Mouse (Mus musculus): Measurements from ENCODE around the gene Dydc2. TPM values are rescaled to one million over a fixed set of nuclear protein-coding genes. Genes with fewer than 3 reads are reported as not detected.

Gene Dydc2
- polyA plus RNA-seq, 1 experiment = not detected

DNA sequence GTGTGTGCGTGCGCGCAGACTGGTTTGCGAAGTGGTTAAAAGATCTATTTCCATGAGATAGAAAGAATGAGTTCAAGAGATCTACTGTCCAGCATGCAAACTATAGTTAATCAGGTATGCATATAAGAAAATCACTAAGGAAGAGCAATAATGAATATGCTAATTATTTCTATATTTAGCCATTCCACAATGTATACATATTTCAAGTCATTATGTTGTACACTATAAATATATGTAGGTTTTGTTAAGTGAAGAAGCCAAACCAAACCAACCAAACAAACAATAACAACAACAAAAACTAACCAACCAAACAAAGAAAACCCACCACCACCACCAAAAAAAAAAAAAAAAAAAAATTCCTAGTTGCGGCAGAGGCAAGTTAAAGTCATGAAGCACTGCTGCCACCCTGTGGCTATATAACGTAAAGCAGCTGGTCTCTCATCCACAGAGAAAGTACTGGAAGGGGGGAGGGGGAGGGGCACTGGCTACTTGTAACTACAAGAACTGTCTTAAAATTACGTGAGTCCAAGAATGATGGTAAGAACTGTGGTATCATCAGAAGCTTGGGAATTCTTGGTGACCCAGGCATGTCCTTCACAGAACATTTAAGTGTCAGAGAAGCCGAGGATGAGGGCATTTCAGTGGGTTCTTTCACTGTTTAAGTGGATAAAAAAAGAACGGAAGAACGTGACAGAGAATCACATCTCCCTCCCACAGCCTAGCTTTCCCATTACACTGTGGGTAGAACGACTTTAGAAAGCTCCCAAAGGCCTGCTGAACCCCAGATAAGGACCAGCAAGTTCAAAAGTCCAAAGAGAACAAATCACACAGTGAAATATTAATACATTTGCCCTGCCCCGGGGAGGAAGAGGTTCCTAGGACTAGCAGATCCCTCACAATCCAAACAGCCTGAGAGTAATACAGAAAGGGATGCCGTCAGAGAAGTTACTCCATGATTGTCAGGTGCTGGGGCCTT is 35.6 kb downstream of the Dydc2 start:
- TF ChIP-seq CTCF (IDR thresholded peaks at IDR 0.05; ENCODE audit: control insufficient read depth, insufficient read depth, low read length) = peak; percentile 38; the same call in 1 of the 2 replicates
- no peak for TF ChIP-seq POLR2A (IDR thresholded peaks at IDR 0.05; ENCODE audit: borderline replicate concordance, control insufficient read depth, low read depth, low read length)
- 55% methylated on average over 13 of the region's 13 CpGs for WGBS

DNA sequence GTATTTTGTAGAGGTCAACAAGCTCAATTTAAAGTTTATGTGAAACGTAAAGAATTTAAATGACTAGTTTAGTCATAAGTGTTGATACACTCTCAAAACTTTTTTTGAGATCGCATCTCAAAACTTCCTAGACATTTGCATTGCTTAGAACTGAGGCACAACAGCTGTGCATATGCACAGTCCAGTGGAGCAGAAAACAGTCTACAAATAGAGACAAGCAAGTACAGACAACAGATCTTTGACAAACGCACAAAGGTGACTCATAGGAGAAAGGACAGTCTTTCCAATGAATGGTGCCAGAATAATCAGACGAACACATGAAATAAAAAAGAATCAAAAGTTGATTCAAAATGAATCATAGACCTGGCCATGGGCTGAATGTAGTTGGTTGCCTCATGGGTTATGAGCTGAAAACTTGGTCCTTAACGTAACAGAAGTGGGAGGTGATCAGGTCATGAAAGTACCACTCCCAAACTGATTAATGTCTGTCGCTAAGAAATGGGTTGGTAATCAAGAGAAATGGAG is 38.0 kb downstream of the Dydc2 start:
- no peaks in the 10 kb centered on the region; the same call in 1 of the 2 replicates for H3K4me1 ChIP-seq (ENCODE audit: control insufficient read depth, insufficient read depth, low read length)
- TF ChIP-seq POLR2A (IDR thresholded peaks at IDR 0.05; ENCODE audit: borderline replicate concordance, control insufficient read depth, low read depth, low read length) = no peak
- no peak for TF ChIP-seq CTCF (IDR thresholded peaks at IDR 0.05; ENCODE audit: control insufficient read depth, insufficient read depth, low read length)
- H3K27ac ChIP-seq (ENCODE audit: control insufficient read depth, insufficient read depth, low read depth, low read length, poor library complexity) = no peak overlapping the region
- WGBS = 83% methylated on average over 6 of the region's 6 CpGs
- no peak overlapping the region for H3K4me3 ChIP-seq (replicated peaks; ENCODE audit: control insufficient read depth, low read depth, low read length)

More for the DNA sequence above, 35.6 kb downstream of the Dydc2 start:
- Histone ChIP-seq H3K4me1 (ENCODE audit: control insufficient read depth, insufficient read depth, low read length) (no peaks in the 10 kb centered on the region; the same call in 1 of the 2 replicates), H3K27ac (ENCODE audit: control insufficient read depth, insufficient read depth, low read depth, low read length, poor library complexity) (no peak overlapping the region), H3K4me3 (replicated peaks; ENCODE audit: control insufficient read depth, low read depth, low read length) (no peak overlapping the region)

DNA sequence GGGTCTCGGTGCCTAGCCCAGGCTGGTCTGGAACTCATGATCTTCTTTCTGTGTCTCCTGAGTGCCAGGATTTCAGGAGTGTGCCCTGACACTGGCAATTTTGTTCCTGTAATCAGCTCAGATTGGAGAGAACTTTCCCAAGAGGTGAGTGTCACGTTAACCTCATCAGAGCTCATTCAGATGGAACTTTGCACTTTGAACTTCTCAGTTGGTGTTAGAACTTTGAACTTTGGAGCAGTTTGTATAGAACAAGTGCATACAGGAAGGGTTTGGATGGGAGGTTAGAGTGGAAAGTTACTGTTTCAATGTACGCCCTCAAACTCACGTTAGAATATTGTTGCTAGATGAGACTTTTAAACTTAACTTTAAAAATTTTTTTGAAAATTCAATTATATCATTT is 39.7 kb downstream of the Dydc2 start:
- no peak overlapping the region for H3K27ac ChIP-seq (ENCODE audit: control insufficient read depth, insufficient read depth, low read depth, low read length, poor library complexity)
- 76% methylated on average over 4 of the region's 4 CpGs for WGBS
- TF ChIP-seq POLR2A (IDR thresholded peaks at IDR 0.05; ENCODE audit: borderline replicate concordance, control insufficient read depth, low read depth, low read length) (no peak), CTCF (IDR thresholded peaks at IDR 0.05; ENCODE audit: control insufficient read depth, insufficient read depth, low read length) (no peak)
- no peaks in the 10 kb centered on the region; the same call in 1 of the 2 replicates for H3K4me1 ChIP-seq (ENCODE audit: control insufficient read depth, insufficient read depth, low read length)
- no peak overlapping the region for H3K4me3 ChIP-seq (replicated peaks; ENCODE audit: control insufficient read depth, low read depth, low read length)

DNA sequence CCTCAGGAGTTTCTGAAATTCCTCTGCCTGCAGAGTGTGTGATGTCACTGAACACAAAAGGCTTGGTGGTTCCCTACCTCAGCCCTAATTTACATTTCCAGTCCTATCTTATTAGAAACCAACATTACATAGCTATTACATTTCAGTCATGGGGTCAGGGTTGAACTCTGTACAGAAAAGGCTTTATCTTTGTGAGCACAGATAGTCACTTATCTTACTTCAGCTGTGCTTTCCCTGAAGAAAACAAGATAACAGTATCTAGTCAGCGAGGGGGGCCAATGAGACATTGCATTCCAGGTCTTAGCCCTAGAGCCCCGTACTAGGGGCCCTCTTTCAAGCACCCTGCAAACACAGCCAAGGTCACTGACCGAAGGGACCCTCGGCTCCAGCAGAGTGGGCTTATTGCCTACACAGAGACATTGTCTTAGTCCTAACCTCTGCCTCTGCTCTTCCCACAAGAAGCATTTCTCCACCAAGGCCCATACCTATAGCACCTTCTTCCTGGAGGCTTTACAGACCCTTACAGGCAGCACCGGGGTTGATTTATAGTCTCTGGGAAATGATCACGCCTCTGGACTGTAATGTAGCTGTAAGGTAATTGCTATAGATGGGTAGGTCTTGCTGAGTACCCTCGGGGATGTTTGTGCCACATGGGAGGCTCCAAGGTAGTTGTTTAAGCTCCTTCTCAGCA is 43.3 kb downstream of the Dydc2 start:
- Histone ChIP-seq H3K4me3 (replicated peaks; ENCODE audit: control insufficient read depth, low read depth, low read length) (no peak overlapping the region), H3K27ac (ENCODE audit: control insufficient read depth, insufficient read depth, low read depth, low read length, poor library complexity) (no peak overlapping the region), H3K4me1 (ENCODE audit: control insufficient read depth, insufficient read depth, low read length) (no peaks in the 10 kb centered on the region; the same call in 1 of the 2 replicates)
- no peak for TF ChIP-seq CTCF (IDR thresholded peaks at IDR 0.05; ENCODE audit: control insufficient read depth, insufficient read depth, low read length)
- no peak for TF ChIP-seq POLR2A (IDR thresholded peaks at IDR 0.05; ENCODE audit: borderline replicate concordance, control insufficient read depth, low read depth, low read length)
- 67% methylated on average over 7 of the region's 7 CpGs for WGBS

DNA sequence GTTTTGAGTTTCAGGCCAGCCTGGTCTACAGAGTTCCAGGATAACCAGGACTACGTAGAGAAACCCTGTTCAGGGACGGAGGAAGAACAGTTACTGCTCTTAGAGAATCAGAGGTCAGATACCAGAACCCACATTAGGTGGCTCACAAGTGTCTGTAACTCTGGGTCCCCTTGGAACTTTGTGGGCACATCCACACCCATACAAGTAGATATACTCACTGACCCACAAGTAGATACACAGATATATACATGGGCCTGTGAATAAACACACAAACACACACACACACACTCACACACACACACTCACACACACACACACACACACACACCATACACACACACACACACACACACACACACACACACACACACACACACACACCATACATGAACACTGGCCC is 43.9 kb downstream of the Dydc2 start:
- WGBS = 79% methylated on average over 2 of the region's 2 CpGs
- no peak overlapping the region for H3K27ac ChIP-seq (ENCODE audit: control insufficient read depth, insufficient read depth, low read depth, low read length, poor library complexity)

DNA sequence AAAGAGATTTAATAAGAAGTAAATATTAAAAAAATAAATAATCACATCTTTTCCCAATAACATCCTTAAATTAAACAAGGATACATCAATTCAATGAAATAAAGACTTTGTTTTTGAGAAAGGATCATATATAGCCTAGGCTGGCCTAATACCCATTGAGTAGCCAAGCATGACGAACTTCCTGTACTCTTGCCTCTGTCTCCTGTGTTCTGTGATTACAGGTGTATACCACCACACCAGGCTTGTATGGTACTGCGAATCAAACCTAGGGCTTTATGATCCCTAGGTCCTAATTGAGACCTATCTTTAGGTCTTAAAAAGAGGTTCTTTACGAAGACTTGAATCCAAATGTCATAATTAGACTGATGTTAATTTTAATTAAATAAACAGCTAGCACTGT is 47.8 kb downstream of the Dydc2 start:
- TF ChIP-seq POLR2A (IDR thresholded peaks at IDR 0.05; ENCODE audit: borderline replicate concordance, control insufficient read depth, low read depth, low read length) (no peak), CTCF (IDR thresholded peaks at IDR 0.05; ENCODE audit: control insufficient read depth, insufficient read depth, low read length) (no peak)
- Histone ChIP-seq H3K4me3 (replicated peaks; ENCODE audit: control insufficient read depth, low read depth, low read length) (no peak overlapping the region), H3K4me1 (ENCODE audit: control insufficient read depth, insufficient read depth, low read length) (no peaks in the 10 kb centered on the region; the same call in 1 of the 2 replicates), H3K27ac (ENCODE audit: control insufficient read depth, insufficient read depth, low read depth, low read length, poor library complexity) (no peak overlapping the region)
- 74% methylated on average over 3 of the region's 3 CpGs for WGBS

More for the DNA sequence above, 43.9 kb downstream of the Dydc2 start:
- H3K4me1 ChIP-seq (ENCODE audit: control insufficient read depth, insufficient read depth, low read length) = no peaks in the 10 kb centered on the region; the same call in 1 of the 2 replicates
- no peak overlapping the region for H3K4me3 ChIP-seq (replicated peaks; ENCODE audit: control insufficient read depth, low read depth, low read length)
- TF ChIP-seq POLR2A (IDR thresholded peaks at IDR 0.05; ENCODE audit: borderline replicate concordance, control insufficient read depth, low read depth, low read length) = no peak
- no peak for TF ChIP-seq CTCF (IDR thresholded peaks at IDR 0.05; ENCODE audit: control insufficient read depth, insufficient read depth, low read length)

DNA sequence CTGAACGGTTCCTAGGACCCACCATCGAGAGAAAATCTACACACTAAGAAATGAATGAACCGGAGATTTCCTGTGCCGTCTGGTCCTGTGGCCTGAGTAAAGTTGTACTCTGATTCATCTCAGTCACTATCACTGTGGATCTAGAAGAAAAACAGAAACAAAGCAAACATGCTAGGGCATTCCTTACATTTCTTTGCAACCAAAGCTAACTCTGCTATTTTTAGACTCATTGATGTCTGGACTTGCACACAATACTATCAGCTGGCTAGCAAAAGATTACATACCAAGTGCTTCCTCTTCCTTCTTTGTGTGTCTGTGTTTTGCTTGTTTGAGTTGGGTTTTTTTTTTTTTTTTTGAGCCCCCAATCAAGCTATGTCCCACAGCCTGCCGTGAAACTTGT is 51.5 kb downstream of the Dydc2 start:
- TF ChIP-seq POLR2A (IDR thresholded peaks at IDR 0.05; ENCODE audit: borderline replicate concordance, control insufficient read depth, low read depth, low read length) = no peak
- TF ChIP-seq CTCF (IDR thresholded peaks at IDR 0.05; ENCODE audit: control insufficient read depth, insufficient read depth, low read length) = no peak
- H3K4me3 ChIP-seq (replicated peaks; ENCODE audit: control insufficient read depth, low read depth, low read length) = no peak overlapping the region
- H3K4me1 ChIP-seq (ENCODE audit: control insufficient read depth, insufficient read depth, low read length) = no peaks in the 10 kb centered on the region
- H3K27ac ChIP-seq (ENCODE audit: control insufficient read depth, insufficient read depth, low read depth, low read length, poor library complexity) = no peak overlapping the region
- WGBS = 24% methylated on average over 5 of the region's 5 CpGs

All from bone marrow, adult 2 months (tissue).